Comparison of ENCODE assay signal across 8 mouse cellular contexts in the genomic region with DNA sequence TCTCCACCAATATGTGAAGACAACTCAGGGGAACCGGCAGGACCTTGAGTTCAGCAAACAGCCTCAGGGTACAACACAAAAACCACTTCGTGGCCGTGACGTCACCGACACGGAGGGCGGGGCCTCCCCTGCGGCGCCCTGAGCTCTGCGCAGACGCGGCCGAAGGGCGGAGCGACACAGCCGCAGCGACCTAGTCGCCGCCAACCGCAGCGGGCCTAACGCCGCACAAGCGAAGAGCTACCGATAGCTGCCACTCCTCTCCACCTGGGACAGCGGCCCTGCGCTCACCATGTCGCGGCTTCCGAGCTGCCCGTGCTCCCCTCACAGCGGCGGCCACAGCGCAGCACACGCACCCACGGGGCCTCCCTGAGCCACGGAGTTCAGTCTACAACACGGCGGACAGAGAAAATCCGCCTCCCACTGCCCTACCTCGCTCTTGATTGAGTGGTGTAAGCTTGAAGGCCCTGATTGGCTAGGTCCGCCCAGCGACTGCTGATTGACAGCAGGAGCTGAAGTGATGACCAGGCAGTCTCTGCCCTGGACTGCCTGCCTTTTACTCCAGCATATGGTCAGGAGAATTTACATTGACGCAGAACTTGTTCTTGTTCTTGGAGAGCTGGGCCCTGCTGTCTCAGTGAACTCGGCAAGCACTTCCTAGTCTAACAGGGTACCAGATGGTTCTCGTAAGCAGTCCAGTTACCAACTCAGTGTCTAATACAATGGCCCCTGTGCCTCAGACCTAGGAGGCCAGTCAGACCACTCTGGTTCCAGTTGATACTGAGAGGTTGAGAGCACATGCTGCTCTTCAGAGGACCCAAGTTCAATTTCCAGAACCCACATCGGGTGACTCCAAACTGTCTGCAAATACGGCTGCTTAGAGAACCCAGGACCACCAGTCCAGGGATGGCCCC. TPM values are rescaled to one million over a fixed set of nuclear protein-coding genes. Genes with fewer than 3 reads are reported as not detected.
A peak's percentile ranks its signal among the peaks of the same experiment; 100 is the strongest.
DNase-seq lines count a peak whose midpoint lies in the region; ATAC-seq lines count a peak whose summit lies in the region.

Gene Zfp963, minus strand, starts transcription at position 427 of the 911 bp plus-strand sequence.

- WGBS in hindbrain, embryonic 15.5 days, result 3% methylated on average over 48 of the region's 48 CpGs

- H3K27ac ChIP-seq in hindbrain, embryonic 15.5 days (replicated peaks), result peak within 1 kb of the TSS; percentile 100

- peak within 1 kb of the TSS; percentile 66 for H3K4me2 ChIP-seq in hindbrain, embryonic 15.5 days

- no peaks in the 10 kb centered on the region for H3K36me3 ChIP-seq in hindbrain, embryonic 15.5 days

- H3K4me1 ChIP-seq in hindbrain, embryonic 15.5 days (replicated peaks), result peaks cover 17% of the 10 kb centered on the region

- peak within 1 kb of the TSS; percentile 99 for H3K9ac ChIP-seq in hindbrain, embryonic 15.5 days

- H3K27me3 ChIP-seq in hindbrain, embryonic 15.5 days, result no peaks in the 10 kb centered on the region

- DNase-seq in T-cell, adult 2 months (ENCODE audit: low spot score), result peak; percentile 97
- peak; percentile 96 for DNase-seq in cerebellum, postnatal 36 days
- peak; percentile 95 for DNase-seq in frontal cortex, postnatal 36 days (ENCODE audit: low spot score in 2 of 2)
- DNase-seq in left cerebral cortex, adult 11 months (ENCODE audit: low spot score), result peak; percentile 91
- DNase-seq in lung, postnatal 4 days, result peak; percentile 97
- peak; percentile 84 for DNase-seq in retina, postnatal 7 days (ENCODE audit: low read depth, low spot score)
- DNase-seq in urinary bladder, adult 2 months (ENCODE audit: low spot score), result peak; percentile 93

- peak within 1 kb of the TSS; percentile 90 for H3K4me3 ChIP-seq in hindbrain, embryonic 15.5 days

- no peaks in the 10 kb centered on the region for H3K9me3 ChIP-seq in hindbrain, embryonic 15.5 days

- peak; percentile 99 for ATAC-seq in hindbrain, embryonic 15.5 days (ENCODE audit: low FRiP score, low read depth)

RNA-seq across cellular contexts. Expression of gene Zfp963, which starts in this region (rescaled TPM):
- polyA plus RNA-seq in hindbrain, embryonic 15.5 days (2015; fragmentation: Nextera tagmentation; extraction: Ambion mirVana), result 6.0 and 7.0 TPM in 2 replicates
- polyA plus RNA-seq in urinary bladder, adult 2 months (2012; rRNA removed), result 4.5 and 4.9 TPM in 2 replicates

Comparison
In these comparisons a context has a peak if more than half of its experiments do, and no peak if none do; other contexts are left out.
1. Peak in every context shown above with its lines: DNase-seq, ATAC-seq, H3K4me3 ChIP-seq and H3K27ac ChIP-seq.